Comparison of ENCODE assay signal across 7 mouse cellular contexts in genomic region chr7:99553222-99553884, GRCm38 (mm10). TPM values are rescaled to one million over a fixed set of nuclear protein-coding genes. Genes with fewer than 3 reads are reported as not detected.
A peak's percentile ranks its signal among the peaks of the same experiment; 100 is the strongest.
DNase-seq lines count a peak whose midpoint lies in the region; ATAC-seq lines count a peak whose summit lies in the region.

No protein-coding gene starts in this region.

- H3K4me2 ChIP-seq in liver, embryonic 12.5 days = no peak overlapping the region
- H3K4me2 ChIP-seq in liver, embryonic 11.5 days = no peak overlapping the region
- H3K4me2 ChIP-seq in intestine, embryonic 14.5 days (ENCODE audit: low read length) = peak overlapping the region; percentile 24; the same call in 1 of the 2 replicates
- H3K4me2 ChIP-seq in limb, embryonic 11.5 days (ENCODE audit: low read depth, severe bottlenecking) = no peak overlapping the region
- H3K4me2 ChIP-seq in stomach, embryonic 16.5 days (ENCODE audit: low read depth, low read length) = no peak overlapping the region

- peaks cover 48% of the 10 kb centered on the region for H3K4me1 ChIP-seq in liver, embryonic 12.5 days
- H3K4me1 ChIP-seq in liver, embryonic 11.5 days (replicated peaks; ENCODE audit: control insufficient read depth, insufficient read depth, low read length) = peaks cover 10% of the 10 kb centered on the region; the same call in 1 of the 2 replicates
- H3K4me1 ChIP-seq in intestine, embryonic 14.5 days (replicated peaks; ENCODE audit: control insufficient read depth, insufficient read depth, low read length) = peaks cover 24% of the 10 kb centered on the region
- peaks cover 22% of the 10 kb centered on the region for H3K4me1 ChIP-seq in limb, embryonic 11.5 days (ENCODE audit: control insufficient read depth, insufficient read depth, low read length)
- H3K4me1 ChIP-seq in stomach, embryonic 16.5 days (ENCODE audit: control insufficient read depth, insufficient read depth, low read length) = peaks cover 21% of the 10 kb centered on the region

- H3K4me3 ChIP-seq in liver, embryonic 12.5 days = no peak overlapping the region
- no peak overlapping the region for H3K4me3 ChIP-seq in liver, embryonic 11.5 days (ENCODE audit: low read depth, low read length)
- no peak overlapping the region for H3K4me3 ChIP-seq in intestine, embryonic 14.5 days (ENCODE audit: low read depth, low read length)
- H3K4me3 ChIP-seq in limb, embryonic 11.5 days (ENCODE audit: low read depth, low read length) = no peak overlapping the region
- no peak overlapping the region for H3K4me3 ChIP-seq in stomach, embryonic 16.5 days (replicated peaks; ENCODE audit: low read length)

- H3K36me3 ChIP-seq in liver, embryonic 12.5 days = peaks cover 49% of the 10 kb centered on the region
- peaks cover 8% of the 10 kb centered on the region for H3K36me3 ChIP-seq in liver, embryonic 11.5 days (ENCODE audit: control insufficient read depth, insufficient read depth, low read length)
- no peaks in the 10 kb centered on the region for H3K36me3 ChIP-seq in intestine, embryonic 14.5 days (ENCODE audit: control insufficient read depth, insufficient read depth, low read length)
- no peaks in the 10 kb centered on the region for H3K36me3 ChIP-seq in limb, embryonic 11.5 days (ENCODE audit: control insufficient read depth, insufficient read depth, low read length)
- no peaks in the 10 kb centered on the region for H3K36me3 ChIP-seq in stomach, embryonic 16.5 days (ENCODE audit: control insufficient read depth, insufficient read depth, low read length)

- ATAC-seq in liver, embryonic 12.5 days = no peak
- ATAC-seq in liver, embryonic 11.5 days (replicated peaks; ENCODE audit: low FRiP score) = no peak
- peak; percentile 33; the same call in 1 of the 2 replicates for ATAC-seq in intestine, embryonic 14.5 days (replicated peaks; ENCODE audit: low FRiP score, low TSS enrichment, low read depth)
- ATAC-seq in limb, embryonic 11.5 days (ENCODE audit: insufficient number of reproducible peaks, low FRiP score, low TSS enrichment, low read depth) = peak; percentile 31; the same call in 1 of the 2 replicates
- ATAC-seq in stomach, embryonic 16.5 days (ENCODE audit: insufficient read depth, low FRiP score) = peak; percentile 34; the same call in 1 of the 2 replicates

- H3K9ac ChIP-seq in liver, embryonic 12.5 days = no peak overlapping the region
- no peak overlapping the region for H3K9ac ChIP-seq in liver, embryonic 11.5 days (ENCODE audit: low read depth, low read length)
- no peak overlapping the region for H3K9ac ChIP-seq in intestine, embryonic 14.5 days (ENCODE audit: low read length)
- H3K9ac ChIP-seq in limb, embryonic 11.5 days (ENCODE audit: low read length) = no peak overlapping the region
- H3K9ac ChIP-seq in stomach, embryonic 16.5 days (ENCODE audit: low read length) = peak overlapping the region; percentile 26; the same call in 1 of the 2 replicates

- no peak for DNase-seq in liver, embryonic 11.5 days (ENCODE audit: low spot score)
- DNase-seq in intestine, embryonic 14.5 days (ENCODE audit: low spot score) = no peak
- peak; percentile 66 for DNase-seq in limb, embryonic 11.5 days (ENCODE audit: low spot score)
- no peak for DNase-seq in adrenal gland, postnatal 25 days
- no peak for DNase-seq in right cerebral cortex, postnatal 14 days

- H3K9me3 ChIP-seq in liver, embryonic 12.5 days (replicated peaks) = no peaks in the 10 kb centered on the region
- H3K9me3 ChIP-seq in liver, embryonic 11.5 days (ENCODE audit: control insufficient read depth, low read length) = no peaks in the 10 kb centered on the region
- no peaks in the 10 kb centered on the region for H3K9me3 ChIP-seq in intestine, embryonic 14.5 days (ENCODE audit: control insufficient read depth, low read length)
- H3K9me3 ChIP-seq in limb, embryonic 11.5 days (ENCODE audit: control insufficient read depth, low read length) = no peaks in the 10 kb centered on the region
- H3K9me3 ChIP-seq in stomach, embryonic 16.5 days (replicated peaks; ENCODE audit: control insufficient read depth, low read length) = no peaks in the 10 kb centered on the region

- H3K27me3 ChIP-seq in liver, embryonic 12.5 days (replicated peaks) = no peaks in the 10 kb centered on the region
- no peaks in the 10 kb centered on the region for H3K27me3 ChIP-seq in liver, embryonic 11.5 days (replicated peaks; ENCODE audit: control insufficient read depth, insufficient read depth, low read length)
- H3K27me3 ChIP-seq in intestine, embryonic 14.5 days (replicated peaks; ENCODE audit: control insufficient read depth, insufficient read depth, low read length) = no peaks in the 10 kb centered on the region
- H3K27me3 ChIP-seq in limb, embryonic 11.5 days (ENCODE audit: control insufficient read depth, insufficient read depth, low read length) = no peaks in the 10 kb centered on the region
- H3K27me3 ChIP-seq in stomach, embryonic 16.5 days (ENCODE audit: control insufficient read depth, insufficient read depth, low read length) = no peaks in the 10 kb centered on the region

- H3K27ac ChIP-seq in liver, embryonic 12.5 days = 0 out of 2 replicates have a peak overlapping the region, but pooled peaks have one; percentile 2
- no peak overlapping the region for H3K27ac ChIP-seq in liver, embryonic 11.5 days (ENCODE audit: low read depth, low read length)
- peak overlapping the region; percentile 51 for H3K27ac ChIP-seq in intestine, embryonic 14.5 days (ENCODE audit: low read depth)
- peak overlapping the region; percentile 44 for H3K27ac ChIP-seq in limb, embryonic 11.5 days (replicated peaks; ENCODE audit: low read depth, low read length)
- H3K27ac ChIP-seq in stomach, embryonic 16.5 days (ENCODE audit: low read length) = peak overlapping the region; percentile 78

- 59% methylated on average over 9 of the region's 9 CpGs for WGBS in liver, embryonic 12.5 days (ENCODE audit: insufficient replicate concordance)
- WGBS in liver, embryonic 11.5 days = 58% methylated on average over 9 of the region's 9 CpGs
- 21% methylated on average over 9 of the region's 9 CpGs for WGBS in intestine, embryonic 14.5 days
- 38% methylated on average over 9 of the region's 9 CpGs for WGBS in limb, embryonic 11.5 days
- WGBS in stomach, embryonic 16.5 days = 32% methylated on average over 9 of the region's 9 CpGs

RNA-seq across cellular contexts. Expression of gene Arrb1, which starts 18.1 kb away (rescaled TPM):
- polyA plus RNA-seq in liver, embryonic 12.5 days (2016; fragmentation: Nextera tagmentation; extraction: Ambion mirVana) = 134 and 136 TPM in 2 replicates
- 27.9 and 28.9 TPM in 2 replicates for polyA plus RNA-seq in liver, embryonic 11.5 days (2014; fragmentation: Nextera tagmentation; extraction: Ambion mirVana)
- polyA plus RNA-seq in intestine, embryonic 14.5 days (2014; fragmentation: Nextera tagmentation; extraction: Ambion mirVana) = 5.3 and 6.1 TPM in 2 replicates
- 2.9 and 3.3 TPM in 2 replicates for polyA plus RNA-seq in limb, embryonic 11.5 days (2014; fragmentation: Nextera tagmentation; extraction: Ambion mirVana)
- 12.6 and 13.6 TPM in 2 replicates for polyA plus RNA-seq in stomach, embryonic 16.5 days (2015; fragmentation: Nextera tagmentation; extraction: Ambion mirVana)
- 43.9 and 69.0 TPM in 2 replicates for total RNA-seq in adrenal gland, postnatal 25 days (2021)

Comparison
In these comparisons a context has a peak if more than half of its experiments do, and no peak if none do; other contexts are left out.
1. ATAC-seq: peak in intestine, embryonic 14.5 days (single experiment), limb, embryonic 11.5 days (single experiment) and stomach, embryonic 16.5 days (single experiment); none in liver, embryonic 12.5 days (single experiment) and liver, embryonic 11.5 days (single experiment).